Mouse (Mus musculus) heart, postnatal 0 days (tissue): ENCODE results near the gene Nt5dc3.

ENCODE experiments used
- CTCF ChIP-seq: IDR thresholded peaks from 2 replicates; pipeline ENCODE4 v1.5.1; 2016; ENCODE audit warnings: antibody characterized with exemption, control low read depth, low read depth
- EP300 ChIP-seq: IDR thresholded peaks from 2 replicates; pipeline ENCODE4 v1.6.1; 2016; ENCODE audit warnings: antibody characterized with exemption, low read depth

- TF ChIP-seq CTCF (no peak), EP300 (no peak)
These were observed 73.4 kb downstream of the Nt5dc3 start for GRCm38 (mm10) chr10:86852160-86852559.
